Mouse (Mus musculus) kidney, postnatal 10 days (tissue): Measurements from ENCODE around the gene Mapk3.
A peak's percentile ranks its signal among the peaks of the same experiment; 100 is the strongest.

Source experiments
- DNase-seq: peaks from one replicate; pipeline ENCODE4 v3.0.0; 2021; ENCODE audit warnings: mixed read lengths

The Mapk3 gene

DNA sequence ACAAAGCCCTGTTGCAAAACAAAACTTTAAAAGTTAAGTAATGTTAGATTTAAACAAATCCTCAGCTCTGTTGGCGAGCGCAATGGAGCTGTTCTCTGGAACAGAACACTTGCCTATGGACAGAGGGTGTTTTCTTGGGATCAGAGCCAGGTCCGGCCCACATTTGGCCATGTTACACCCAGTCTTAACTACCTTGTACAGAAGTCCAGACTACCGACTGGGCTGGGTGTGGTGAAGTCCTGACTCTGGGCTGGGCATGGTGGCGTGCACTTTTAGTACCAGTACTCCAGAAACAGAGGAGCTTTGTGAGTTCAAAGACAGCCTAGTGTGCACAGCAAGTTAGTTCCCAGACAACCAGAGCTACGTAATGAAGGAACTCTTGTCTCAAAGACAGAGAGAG is 47.6 kb downstream of the Mapk3 start:
- peak; percentile 63 for DNase-seq

DNA sequence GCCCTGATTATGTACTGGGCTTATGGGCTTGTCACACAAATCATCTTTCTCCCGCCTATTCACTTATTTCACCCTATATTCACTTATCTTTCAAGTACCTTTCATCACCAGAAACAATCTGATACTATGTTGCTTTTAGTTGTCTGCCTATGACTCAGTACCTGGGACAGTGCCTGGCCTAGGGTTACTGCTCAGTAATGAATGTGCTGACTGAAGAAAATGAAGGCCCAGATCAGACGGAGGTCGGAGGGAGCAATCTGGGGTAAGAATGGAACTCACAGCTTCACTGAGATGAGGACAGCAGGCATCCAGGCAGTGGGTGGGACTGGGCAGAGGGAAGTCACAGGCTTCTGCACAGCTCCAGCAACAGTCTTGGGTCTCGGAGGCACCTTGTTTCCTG is 48.0 kb downstream of the Mapk3 start:
- no peak for DNase-seq

DNA sequence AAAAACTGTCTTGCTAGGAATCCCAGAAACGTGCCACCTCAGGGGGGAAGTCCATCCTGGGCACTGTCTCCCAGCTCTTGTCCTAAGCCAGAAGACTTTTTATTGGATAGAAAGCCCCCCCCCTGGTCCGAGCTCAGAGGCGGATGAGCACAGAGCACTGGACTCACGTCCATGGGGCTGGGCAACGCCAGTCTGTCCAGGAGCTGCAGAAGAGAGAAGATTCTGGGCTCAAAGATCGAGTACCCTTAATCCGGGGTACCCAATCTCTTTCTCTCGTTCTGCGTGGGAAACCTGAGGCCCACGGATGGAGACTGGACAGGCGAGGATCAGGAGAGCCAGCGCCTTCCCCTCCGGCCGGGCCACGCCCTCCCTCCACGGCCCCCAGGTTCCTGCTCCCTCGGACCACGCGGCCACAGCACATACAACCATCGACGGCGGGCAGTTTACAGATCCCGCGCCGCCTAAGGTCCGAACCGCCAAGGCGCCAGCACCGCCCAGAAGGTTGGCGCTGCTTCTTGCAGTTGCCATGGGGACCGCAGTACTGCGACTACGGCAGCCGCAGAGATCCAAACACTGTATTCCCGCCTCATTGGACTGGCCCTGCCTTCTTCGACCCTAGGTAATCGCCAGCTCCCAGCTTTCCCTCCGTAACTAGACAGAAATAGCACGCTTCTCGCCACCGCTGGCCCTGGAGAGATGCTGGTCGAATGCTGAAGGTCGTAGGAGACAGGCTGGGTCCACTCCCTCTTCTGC is 49.5 kb downstream of the Mapk3 start:
- DNase-seq, result peak; percentile 93

DNA sequence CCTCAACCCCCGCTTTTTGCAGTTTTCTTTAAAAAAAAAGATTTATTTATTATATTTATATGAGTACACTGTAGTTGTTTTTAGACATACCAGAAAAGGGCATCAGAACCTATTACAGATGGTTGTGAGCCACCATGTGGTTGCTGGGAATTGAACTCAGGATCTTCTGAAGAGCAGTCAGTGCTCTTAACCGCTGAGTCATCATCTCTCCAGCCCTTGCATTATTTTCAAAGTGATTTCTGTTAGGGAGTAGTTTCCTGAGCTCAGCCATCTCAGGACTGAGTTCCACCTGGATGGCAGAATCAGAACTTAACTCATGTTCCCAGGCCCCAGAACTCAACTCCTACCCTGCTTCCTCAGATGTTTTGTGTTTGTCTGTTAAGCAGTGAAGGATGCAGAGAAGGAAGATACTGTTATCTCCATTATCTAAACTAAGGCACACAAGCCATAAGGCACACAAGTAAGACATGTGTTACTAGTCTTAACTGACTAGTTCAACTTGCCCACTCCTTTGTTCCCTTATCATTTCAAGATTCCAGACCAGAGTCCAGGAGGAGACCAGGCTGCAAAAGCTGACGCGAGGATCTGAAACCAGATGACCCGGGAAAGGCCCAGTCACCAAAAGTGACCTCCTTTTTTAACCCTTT is 50.4 kb downstream of the Mapk3 start:
- DNase-seq, result no peak
